22 mouse cellular contexts compared by ENCODE assay signal in genomic region chr19:55565523-55566369, GRCm38 (mm10).
DNase-seq lines count a peak whose midpoint lies in the region; ATAC-seq lines count a peak whose summit lies in the region.
"Had no signal": no experiment of that assay in that cellular context is flagged by ENCODE, and none has a peak within 500 bp of the region (broad histone marks: within the 10 kb centered on the region; RNA-seq: fewer than 3 reads in every experiment).

No protein-coding gene starts in this region.

- no peak overlapping the region for H3K4me2 ChIP-seq in liver, embryonic 12.5 days
- no peak overlapping the region for H3K4me2 ChIP-seq in liver, embryonic 13.5 days
- H3K4me2 ChIP-seq in liver, embryonic 16.5 days (ENCODE audit: low read depth, low read length) = no peak overlapping the region
- no peak overlapping the region for H3K4me2 ChIP-seq in hindbrain, embryonic 12.5 days (replicated peaks)
- H3K4me2 ChIP-seq: embryonic facial prominence, embryonic 12.5 days; forebrain, embryonic 15.5 days; heart, embryonic 11.5 days; heart, embryonic 15.5 days; hindbrain, embryonic 15.5 days had no signal

- no peak overlapping the region for H3K9ac ChIP-seq in liver, embryonic 12.5 days
- H3K9ac ChIP-seq in liver, embryonic 13.5 days = no peak overlapping the region
- H3K9ac ChIP-seq in liver, embryonic 16.5 days (ENCODE audit: low read depth, low read length) = no peak overlapping the region
- no peak overlapping the region for H3K9ac ChIP-seq in hindbrain, embryonic 12.5 days
- H3K9ac ChIP-seq: embryonic facial prominence, embryonic 12.5 days; forebrain, embryonic 15.5 days; heart, embryonic 15.5 days; hindbrain, embryonic 15.5 days had no signal

- no peak for DNase-seq in liver
- no peak for DNase-seq in liver, embryonic 13.5 days
- DNase-seq in frontal cortex, postnatal 36 days (ENCODE audit: low spot score in 2 of 2) = no peak
- DNase-seq: adrenal gland, postnatal 10 days; B cell, adult 2 months; cerebellum, adult 11 months; cerebellum, adult 8-10 months; cerebellum, postnatal 14 days; gastrocnemius, postnatal 10 days; heart, adult 2 months; heart, postnatal 14 days had no signal

- peak overlapping the region; percentile 57; the same call in 1 of the 2 replicates for H3K27ac ChIP-seq in liver, embryonic 12.5 days
- peak overlapping the region; percentile 35 for H3K27ac ChIP-seq in liver, embryonic 13.5 days
- H3K27ac ChIP-seq in liver, embryonic 16.5 days (ENCODE audit: low read length) = peak overlapping the region; percentile 55
- H3K27ac ChIP-seq in hindbrain, embryonic 12.5 days = no peak overlapping the region
- H3K27ac ChIP-seq: embryonic facial prominence, embryonic 12.5 days; forebrain, embryonic 15.5 days; heart, adult 2 months; heart, embryonic 15.5 days; hindbrain, embryonic 10.5 days; hindbrain, embryonic 15.5 days had no signal

- ATAC-seq in liver, embryonic 12.5 days = no peak
- ATAC-seq in liver, embryonic 13.5 days (ENCODE audit: low read depth) = no peak
- ATAC-seq in liver, embryonic 16.5 days (ENCODE audit: low read depth) = peak; percentile 70
- no peak for ATAC-seq in hindbrain, embryonic 12.5 days (ENCODE audit: low FRiP score)
- ATAC-seq: CD4-positive, CD25-positive, alpha-beta regulatory T cell, adult 4 months; forebrain, embryonic 15.5 days had no signal

- no peaks in the 10 kb centered on the region for H3K9me3 ChIP-seq in liver, embryonic 12.5 days (replicated peaks)
- no peaks in the 10 kb centered on the region for H3K9me3 ChIP-seq in liver, embryonic 13.5 days (replicated peaks)
- H3K9me3 ChIP-seq in liver, embryonic 16.5 days (replicated peaks; ENCODE audit: control insufficient read depth, low read length) = no peaks in the 10 kb centered on the region
- H3K9me3 ChIP-seq in hindbrain, embryonic 12.5 days (replicated peaks) = no peaks in the 10 kb centered on the region
- H3K9me3 ChIP-seq: embryonic facial prominence, embryonic 12.5 days; forebrain, embryonic 15.5 days; G1E; heart, embryonic 15.5 days; hindbrain, embryonic 10.5 days; hindbrain, embryonic 15.5 days had no signal

- H3K27me3 ChIP-seq in liver, embryonic 12.5 days (replicated peaks) = no peaks in the 10 kb centered on the region
- H3K27me3 ChIP-seq in liver, embryonic 13.5 days = no peaks in the 10 kb centered on the region
- H3K27me3 ChIP-seq in liver, embryonic 16.5 days (ENCODE audit: control insufficient read depth, insufficient read depth, low read depth, low read length) = no peaks in the 10 kb centered on the region
- H3K27me3 ChIP-seq in hindbrain, embryonic 12.5 days = peaks cover 26% of the 10 kb centered on the region
- H3K27me3 ChIP-seq: embryonic facial prominence, embryonic 12.5 days; forebrain, embryonic 15.5 days; heart, embryonic 15.5 days had no signal

- no peaks in the 10 kb centered on the region for H3K36me3 ChIP-seq in liver, embryonic 12.5 days
- H3K36me3 ChIP-seq in liver, embryonic 13.5 days = no peaks in the 10 kb centered on the region
- no peaks in the 10 kb centered on the region for H3K36me3 ChIP-seq in liver, embryonic 16.5 days (ENCODE audit: control insufficient read depth, insufficient read depth)
- no peaks in the 10 kb centered on the region for H3K36me3 ChIP-seq in hindbrain, embryonic 12.5 days
- H3K36me3 ChIP-seq: embryonic facial prominence, embryonic 12.5 days; forebrain, embryonic 15.5 days; heart, embryonic 15.5 days; hindbrain, embryonic 10.5 days; hindbrain, embryonic 15.5 days had no signal

- WGBS in liver, embryonic 12.5 days (ENCODE audit: insufficient replicate concordance) = 22% methylated on average over 6 of the region's 6 CpGs
- 25% methylated on average over 6 of the region's 6 CpGs for WGBS in liver, embryonic 13.5 days (ENCODE audit: insufficient replicate concordance)
- 18% methylated on average over 6 of the region's 6 CpGs for WGBS in liver, embryonic 16.5 days (ENCODE audit: insufficient replicate concordance)
- WGBS in hindbrain, embryonic 12.5 days = 73% methylated on average over 6 of the region's 6 CpGs

- H3K4me3 ChIP-seq in liver, embryonic 12.5 days = no peak overlapping the region
- no peak overlapping the region for H3K4me3 ChIP-seq in liver, embryonic 13.5 days (replicated peaks)
- no peak overlapping the region for H3K4me3 ChIP-seq in liver, embryonic 16.5 days (ENCODE audit: low read depth, low read length)
- H3K4me3 ChIP-seq in hindbrain, embryonic 12.5 days = no peak overlapping the region
- H3K4me3 ChIP-seq: embryonic facial prominence, embryonic 12.5 days; forebrain, embryonic 15.5 days; heart, adult 2 months; heart, embryonic 15.5 days; hindbrain, embryonic 10.5 days; hindbrain, embryonic 15.5 days had no signal

- peaks cover 67% of the 10 kb centered on the region for H3K4me1 ChIP-seq in liver, embryonic 12.5 days
- peaks cover 70% of the 10 kb centered on the region for H3K4me1 ChIP-seq in liver, embryonic 13.5 days (replicated peaks)
- H3K4me1 ChIP-seq in liver, embryonic 16.5 days (ENCODE audit: control insufficient read depth, low read depth, low read length) = peaks cover 33% of the 10 kb centered on the region
- H3K4me1 ChIP-seq in hindbrain, embryonic 12.5 days = peaks cover 15% of the 10 kb centered on the region
- H3K4me1 ChIP-seq: forebrain, embryonic 15.5 days had no signal
